Mouse (Mus musculus): ENCODE measurements around the gene Olfr577. TPM values are rescaled to one million over a fixed set of nuclear protein-coding genes. Genes with fewer than 3 reads are reported as not detected.

Olfr577 gene
- polyA plus RNA-seq, 1 experiment from 2014 or later, result not detected

Other genes starting within 250 kb of the Olfr577 start
- gene Olfr559, start 248.5 kb downstream of the Olfr577 start, polyA plus RNA-seq (2015; fragmentation: Nextera tagmentation; extraction: Ambion mirVana), result not detected in 2 replicates
- not detected in 2 replicates for gene Olfr560, start 216.6 kb downstream of the Olfr577 start, polyA plus RNA-seq (2015; fragmentation: Nextera tagmentation; extraction: Ambion mirVana)
- gene Olfr78, start 216.5 kb downstream of the Olfr577 start, polyA plus RNA-seq (2015; fragmentation: Nextera tagmentation; extraction: Ambion mirVana), result 0.16 TPM in 1 of 2 replicates, not detected in the other
- not detected in 2 replicates for gene Olfr561, start 204.7 kb downstream of the Olfr577 start, polyA plus RNA-seq (2015; fragmentation: Nextera tagmentation; extraction: Ambion mirVana)
- gene Olfr564, start 172.5 kb downstream of the Olfr577 start, polyA plus RNA-seq (2015; fragmentation: Nextera tagmentation; extraction: Ambion mirVana), result not detected in 2 replicates
- gene Olfr566, start 117.2 kb downstream of the Olfr577 start, polyA plus RNA-seq (2015; fragmentation: Nextera tagmentation; extraction: Ambion mirVana), result not detected in 2 replicates
- gene Olfr568, start 98.8 kb downstream of the Olfr577 start, polyA plus RNA-seq (2015; fragmentation: Nextera tagmentation; extraction: Ambion mirVana), result not detected in 2 replicates
- not detected in 2 replicates for gene Olfr569, start 85.1 kb downstream of the Olfr577 start, polyA plus RNA-seq (2015; fragmentation: Nextera tagmentation; extraction: Ambion mirVana)
- gene Olfr570, start 81.4 kb downstream of the Olfr577 start, polyA plus RNA-seq (2015; fragmentation: Nextera tagmentation; extraction: Ambion mirVana), result not detected in 2 replicates
- not detected in 2 replicates for gene Olfr571, start 58.4 kb downstream of the Olfr577 start, polyA plus RNA-seq (2015; fragmentation: Nextera tagmentation; extraction: Ambion mirVana)
- not detected in 2 replicates for gene Olfr572, start 51.5 kb downstream of the Olfr577 start, polyA plus RNA-seq (2015; fragmentation: Nextera tagmentation; extraction: Ambion mirVana)
- gene Olfr573-ps1, start 33.4 kb downstream of the Olfr577 start, polyA plus RNA-seq (2015; fragmentation: Nextera tagmentation; extraction: Ambion mirVana), result not detected in 2 replicates
- gene Olfr574, start 27.5 kb downstream of the Olfr577 start, polyA plus RNA-seq (2015; fragmentation: Nextera tagmentation; extraction: Ambion mirVana), result not detected in 2 replicates
- not detected in 2 replicates for gene Olfr575, start 17.2 kb downstream of the Olfr577 start, polyA plus RNA-seq (2015; fragmentation: Nextera tagmentation; extraction: Ambion mirVana)
- not detected in 2 replicates for gene Olfr576, start 13.3 kb downstream of the Olfr577 start, polyA plus RNA-seq (2015; fragmentation: Nextera tagmentation; extraction: Ambion mirVana)
- not detected in 2 replicates for gene Olfr578, start 13.4 kb upstream of the Olfr577 start, polyA plus RNA-seq (2015; fragmentation: Nextera tagmentation; extraction: Ambion mirVana)
- gene Olfr582, start 62.1 kb upstream of the Olfr577 start, polyA plus RNA-seq (2015; fragmentation: Nextera tagmentation; extraction: Ambion mirVana), result not detected in 2 replicates
- gene Olfr583, start 75.4 kb upstream of the Olfr577 start, polyA plus RNA-seq (2015; fragmentation: Nextera tagmentation; extraction: Ambion mirVana), result not detected in 2 replicates
- gene Olfr584, start 105.9 kb upstream of the Olfr577 start, polyA plus RNA-seq (2015; fragmentation: Nextera tagmentation; extraction: Ambion mirVana), result not detected in 2 replicates
- not detected in 2 replicates for gene Olfr585, start 121.8 kb upstream of the Olfr577 start, polyA plus RNA-seq (2015; fragmentation: Nextera tagmentation; extraction: Ambion mirVana)
- not detected in 2 replicates for gene Olfr586, start 149.7 kb upstream of the Olfr577 start, polyA plus RNA-seq (2015; fragmentation: Nextera tagmentation; extraction: Ambion mirVana)
- not detected in 2 replicates for gene Olfr588-ps1, start 164.9 kb upstream of the Olfr577 start, polyA plus RNA-seq (2015; fragmentation: Nextera tagmentation; extraction: Ambion mirVana)
- gene Olfr589, start 180.4 kb upstream of the Olfr577 start, polyA plus RNA-seq (2015; fragmentation: Nextera tagmentation; extraction: Ambion mirVana), result not detected in 2 replicates
- not detected in 2 replicates for gene Olfr591, start 202.4 kb upstream of the Olfr577 start, polyA plus RNA-seq (2015; fragmentation: Nextera tagmentation; extraction: Ambion mirVana)
- gene Olfr592, start 208.9 kb upstream of the Olfr577 start, polyA plus RNA-seq (2015; fragmentation: Nextera tagmentation; extraction: Ambion mirVana), result not detected in 2 replicates
- gene Olfr593, start 235.9 kb upstream of the Olfr577 start, polyA plus RNA-seq (2015; fragmentation: Nextera tagmentation; extraction: Ambion mirVana), result not detected in 2 replicates
- gene Olfr594, start 241.1 kb upstream of the Olfr577 start, polyA plus RNA-seq (2015; fragmentation: Nextera tagmentation; extraction: Ambion mirVana), result not detected in 2 replicates

All from heart, embryonic 13.5 days (tissue).